Mouse (Mus musculus): ENCODE measurements around the gene St7. TPM values are rescaled to one million over a fixed set of nuclear protein-coding genes. Genes with fewer than 3 reads are reported as not detected.

St7 gene
- polyA plus RNA-seq, 1 experiment from 2014 or later: 39.3 TPM

GRCm38 (mm10) chr6:17840431-17840830 lies 147.7 kb downstream of the St7 start:
- H3K4me2 ChIP-seq (ENCODE audit: low read depth, low read length): no peak overlapping the region
- no peak for ATAC-seq (ENCODE audit: low read depth)
- no peak overlapping the region for H3K4me3 ChIP-seq (ENCODE audit: low read length)
- no peak overlapping the region for H3K9ac ChIP-seq (ENCODE audit: low read length)
- H3K9me3 ChIP-seq (ENCODE audit: control insufficient read depth, low read length): no peaks in the 10 kb centered on the region
- 75% methylated on average over 29 of the region's 29 CpGs for WGBS
- H3K27ac ChIP-seq (ENCODE audit: low read length): no peak overlapping the region
- no peaks in the 10 kb centered on the region for H3K27me3 ChIP-seq (ENCODE audit: control insufficient read depth, insufficient read depth, low read depth, low read length)
- H3K36me3 ChIP-seq (ENCODE audit: control insufficient read depth, insufficient read depth, low read length): peaks cover 7% of the 10 kb centered on the region; the same call in 1 of the 2 replicates
- H3K4me1 ChIP-seq (replicated peaks; ENCODE audit: control insufficient read depth, insufficient read depth, low read length): 0 out of 2 replicates have a peak, but pooled peaks cover 2% of the 10 kb centered on the region

- H3K4me3 ChIP-seq (ENCODE audit: low read length): no peak overlapping the region
- no peak for ATAC-seq (ENCODE audit: low read depth)
- 0 out of 2 replicates have a peak, but pooled peaks cover 2% of the 10 kb centered on the region for H3K4me1 ChIP-seq (replicated peaks; ENCODE audit: control insufficient read depth, insufficient read depth, low read length)
- peaks cover 10% of the 10 kb centered on the region for H3K36me3 ChIP-seq (ENCODE audit: control insufficient read depth, insufficient read depth, low read length)
- H3K27me3 ChIP-seq (ENCODE audit: control insufficient read depth, insufficient read depth, low read depth, low read length): no peaks in the 10 kb centered on the region
- no peak overlapping the region for H3K4me2 ChIP-seq (ENCODE audit: low read depth, low read length)
- H3K9me3 ChIP-seq (ENCODE audit: control insufficient read depth, low read length): no peaks in the 10 kb centered on the region
- WGBS: 27% methylated on average over 3 of the region's 3 CpGs
- H3K27ac ChIP-seq (ENCODE audit: low read length): no peak overlapping the region
- H3K9ac ChIP-seq (ENCODE audit: low read length): no peak overlapping the region
These were observed 150.0 kb downstream of the St7 start for GRCm38 (mm10) chr6:17842759-17843158.

GRCm38 (mm10) chr6:17851316-17851715 lies 158.6 kb downstream of the St7 start:
- ATAC-seq (ENCODE audit: low read depth): no peak
- H3K9me3 ChIP-seq (ENCODE audit: control insufficient read depth, low read length): no peaks in the 10 kb centered on the region
- H3K4me2 ChIP-seq (ENCODE audit: low read depth, low read length): no peak overlapping the region
- no peak overlapping the region for H3K4me3 ChIP-seq (ENCODE audit: low read length)
- H3K9ac ChIP-seq (ENCODE audit: low read length): no peak overlapping the region
- WGBS: 38% methylated on average over 2 of the region's 2 CpGs
- no peaks in the 10 kb centered on the region for H3K27me3 ChIP-seq (ENCODE audit: control insufficient read depth, insufficient read depth, low read depth, low read length)
- H3K4me1 ChIP-seq (replicated peaks; ENCODE audit: control insufficient read depth, insufficient read depth, low read length): no peaks in the 10 kb centered on the region
- no peak overlapping the region for H3K27ac ChIP-seq (ENCODE audit: low read length)
- peaks cover 6% of the 10 kb centered on the region for H3K36me3 ChIP-seq (ENCODE audit: control insufficient read depth, insufficient read depth, low read length)

- Histone ChIP-seq H3K27me3 (ENCODE audit: control insufficient read depth, insufficient read depth, low read depth, low read length) (no peaks in the 10 kb centered on the region), H3K36me3 (ENCODE audit: control insufficient read depth, insufficient read depth, low read length) (peaks cover 6% of the 10 kb centered on the region), H3K4me2 (ENCODE audit: low read depth, low read length) (no peak overlapping the region), H3K4me3 (ENCODE audit: low read length) (no peak overlapping the region), H3K4me1 (replicated peaks; ENCODE audit: control insufficient read depth, insufficient read depth, low read length) (no peaks in the 10 kb centered on the region), H3K9ac (ENCODE audit: low read length) (no peak overlapping the region), H3K27ac (ENCODE audit: low read length) (no peak overlapping the region), H3K9me3 (ENCODE audit: control insufficient read depth, low read length) (no peaks in the 10 kb centered on the region)
- ATAC-seq (ENCODE audit: low read depth): no peak
- WGBS: 77% methylated on average over 5 of the region's 5 CpGs
These were observed 161.0 kb downstream of the St7 start for GRCm38 (mm10) chr6:17853587-17854274.

- no peak for ATAC-seq (ENCODE audit: low read depth)
These were observed 162.9 kb downstream of the St7 start for GRCm38 (mm10) chr6:17855616-17856015.

GRCm38 (mm10) chr6:17859564-17859963 lies 166.8 kb downstream of the St7 start:
- 90% methylated on average over 1 of the region's 1 CpGs for WGBS
- H3K36me3 ChIP-seq (ENCODE audit: control insufficient read depth, insufficient read depth, low read length): peaks cover 6% of the 10 kb centered on the region
- no peak overlapping the region for H3K27ac ChIP-seq (ENCODE audit: low read length)
- no peaks in the 10 kb centered on the region for H3K27me3 ChIP-seq (ENCODE audit: control insufficient read depth, insufficient read depth, low read depth, low read length)
- H3K9ac ChIP-seq (ENCODE audit: low read length): no peak overlapping the region
- no peak overlapping the region for H3K4me3 ChIP-seq (ENCODE audit: low read length)
- no peaks in the 10 kb centered on the region for H3K4me1 ChIP-seq (replicated peaks; ENCODE audit: control insufficient read depth, insufficient read depth, low read length)
- H3K9me3 ChIP-seq (ENCODE audit: control insufficient read depth, low read length): no peaks in the 10 kb centered on the region
- no peak for ATAC-seq (ENCODE audit: low read depth)
- H3K4me2 ChIP-seq (ENCODE audit: low read depth, low read length): no peak overlapping the region

More at GRCm38 (mm10) chr6:17855616-17856015, 162.9 kb downstream of the St7 start:
- 97% methylated on average over 2 of the region's 2 CpGs for WGBS
- Histone ChIP-seq H3K27me3 (ENCODE audit: control insufficient read depth, insufficient read depth, low read depth, low read length) (no peaks in the 10 kb centered on the region), H3K36me3 (ENCODE audit: control insufficient read depth, insufficient read depth, low read length) (peaks cover 6% of the 10 kb centered on the region), H3K4me2 (ENCODE audit: low read depth, low read length) (no peak overlapping the region), H3K9me3 (ENCODE audit: control insufficient read depth, low read length) (no peaks in the 10 kb centered on the region), H3K9ac (ENCODE audit: low read length) (no peak overlapping the region), H3K4me1 (replicated peaks; ENCODE audit: control insufficient read depth, insufficient read depth, low read length) (no peaks in the 10 kb centered on the region), H3K4me3 (ENCODE audit: low read length) (no peak overlapping the region), H3K27ac (ENCODE audit: low read length) (no peak overlapping the region)

- H3K27ac ChIP-seq (ENCODE audit: low read length): no peak overlapping the region
- no peak for ATAC-seq (ENCODE audit: low read depth)
These were observed 167.7 kb downstream of the St7 start for GRCm38 (mm10) chr6:17860463-17860862.

GRCm38 (mm10) chr6:17867796-17868195 lies 175.1 kb downstream of the St7 start:
- 63% methylated on average over 1 of the region's 1 CpGs for WGBS
- Histone ChIP-seq H3K27ac (ENCODE audit: low read length) (no peak overlapping the region), H3K9me3 (ENCODE audit: control insufficient read depth, low read length) (no peaks in the 10 kb centered on the region), H3K4me1 (replicated peaks; ENCODE audit: control insufficient read depth, insufficient read depth, low read length) (peaks cover 10% of the 10 kb centered on the region; the same call in 1 of the 2 replicates), H3K9ac (ENCODE audit: low read length) (no peak overlapping the region), H3K4me3 (ENCODE audit: low read length) (no peak overlapping the region), H3K4me2 (ENCODE audit: low read depth, low read length) (no peak overlapping the region), H3K36me3 (ENCODE audit: control insufficient read depth, insufficient read depth, low read length) (0 out of 2 replicates have a peak, but pooled peaks cover 2% of the 10 kb centered on the region), H3K27me3 (ENCODE audit: control insufficient read depth, insufficient read depth, low read depth, low read length) (no peaks in the 10 kb centered on the region)
- no peak for ATAC-seq (ENCODE audit: low read depth)

More at GRCm38 (mm10) chr6:17860463-17860862, 167.7 kb downstream of the St7 start:
- WGBS: 88% methylated on average over 1 of the region's 1 CpGs
- Histone ChIP-seq H3K36me3 (ENCODE audit: control insufficient read depth, insufficient read depth, low read length) (peaks cover 3% of the 10 kb centered on the region), H3K4me1 (replicated peaks; ENCODE audit: control insufficient read depth, insufficient read depth, low read length) (no peaks in the 10 kb centered on the region), H3K9me3 (ENCODE audit: control insufficient read depth, low read length) (no peaks in the 10 kb centered on the region), H3K9ac (ENCODE audit: low read length) (no peak overlapping the region), H3K4me3 (ENCODE audit: low read length) (no peak overlapping the region), H3K4me2 (ENCODE audit: low read depth, low read length) (no peak overlapping the region), H3K27me3 (ENCODE audit: control insufficient read depth, insufficient read depth, low read depth, low read length) (no peaks in the 10 kb centered on the region)

- Histone ChIP-seq H3K36me3 (ENCODE audit: control insufficient read depth, insufficient read depth, low read length) (peaks cover 2% of the 10 kb centered on the region; the same call in 1 of the 2 replicates), H3K27ac (ENCODE audit: low read length) (no peak overlapping the region), H3K9ac (ENCODE audit: low read length) (no peak overlapping the region), H3K4me2 (ENCODE audit: low read depth, low read length) (no peak overlapping the region), H3K27me3 (ENCODE audit: control insufficient read depth, insufficient read depth, low read depth, low read length) (no peaks in the 10 kb centered on the region), H3K4me1 (replicated peaks; ENCODE audit: control insufficient read depth, insufficient read depth, low read length) (peaks cover 10% of the 10 kb centered on the region; the same call in 1 of the 2 replicates), H3K9me3 (ENCODE audit: control insufficient read depth, low read length) (no peaks in the 10 kb centered on the region), H3K4me3 (ENCODE audit: low read length) (no peak overlapping the region)
- ATAC-seq (ENCODE audit: low read depth): peak; percentile 65; the same call in 1 of the 2 replicates
- WGBS: 66% methylated on average over 3 of the region's 3 CpGs
These were observed 179.2 kb downstream of the St7 start for GRCm38 (mm10) chr6:17871831-17872372.

All from lung, embryonic 16.5 days (tissue).